Mouse (Mus musculus) CH12.LX (cell line): ENCODE measurements around the gene Lypd4. TPM values are rescaled to one million over a fixed set of nuclear protein-coding genes. Genes with fewer than 3 reads are reported as not detected.

ENCODE experiments used
- DNase-seq: peaks from one replicate; pipeline ENCODE4 v3.0.0-alpha.2; 2013; ENCODE audit errors: extremely low read depth
- H3K27ac ChIP-seq: 2 replicates; pipeline ENCODE4 v1.5.1; 2012; ENCODE audit warnings: low read depth, mild to moderate bottlenecking, control low read depth, moderate library complexity; ENCODE audit not compliant: insufficient read depth
- H3K27me3 ChIP-seq: replicated peaks from 2 replicates; pipeline ENCODE3; 2012; ENCODE audit warnings: inconsistent platforms
- H3K36me3 ChIP-seq, 2 experiments: replicated peaks in 1 of 2; 2 replicates each; pipeline versions ENCODE3 to v1.6.1; 2012; ENCODE audit warnings: inconsistent platforms in 1 of 2, low read length in 1 of 2, mild to moderate bottlenecking in 1 of 2, mixed read lengths in 1 of 2, moderate library complexity in 1 of 2; ENCODE audit not compliant: control insufficient read depth in 1 of 2, insufficient read depth in 1 of 2
- H3K4me1 ChIP-seq, 2 experiments: 2 replicates each; pipeline ENCODE4 v1.6.1; 2012; ENCODE audit warnings: inconsistent platforms in 1 of 2, moderate library complexity in 1 of 2; ENCODE audit not compliant: insufficient read depth in 2 of 2, control insufficient read depth in 1 of 2
- H3K4me2 ChIP-seq: 2 replicates; pipeline ENCODE4 v1.6.1; 2012; ENCODE audit warnings: low read depth, mild to moderate bottlenecking, control low read depth; ENCODE audit not compliant: poor library complexity, insufficient read depth, severe bottlenecking
- H3K4me3 ChIP-seq, 3 experiments: fragments of 150-350 bp in 1 of 3; sonication (generic) in 1 of 3; replicated peaks in 1 of 3; 2 replicates each; pipeline versions ENCODE3 to v1.5.1; 2011 to 2012; ENCODE audit warnings: low read depth in 2 of 3, low read length in 2 of 3, mild to moderate bottlenecking in 2 of 3, moderate library complexity in 2 of 3, control low read depth in 1 of 3, improper control_type of control experiment in 1 of 3, inconsistent platforms in 1 of 3, mixed read lengths in 1 of 3; ENCODE audit not compliant: poor library complexity in 1 of 3
- H3K79me2 ChIP-seq: replicated peaks from 2 replicates; pipeline ENCODE4 v1.6.1; 2012; ENCODE audit warnings: mild to moderate bottlenecking, moderate library complexity; ENCODE audit not compliant: control insufficient read depth, poor library complexity, insufficient read depth, severe bottlenecking; ENCODE audit errors: extremely low read depth
- H3K9ac ChIP-seq: 2 replicates; pipeline ENCODE4 v1.6.1; 2012; ENCODE audit warnings: low read depth, mild to moderate bottlenecking, control low read depth, moderate library complexity; ENCODE audit not compliant: insufficient read depth
- H3K9me3 ChIP-seq: replicated peaks from 2 replicates; pipeline ENCODE3; 2012; ENCODE audit warnings: low read length, inconsistent platforms, mixed read lengths
- BHLHE40 ChIP-seq: IDR thresholded peaks from 2 replicates; pipeline ENCODE4 v1.6.1; 2011; ENCODE audit warnings: mild to moderate bottlenecking, low read depth, low read length, improper control_type of control experiment
- CHD1 ChIP-seq: IDR thresholded peaks from 2 replicates; pipeline ENCODE4 v1.6.1; 2012; ENCODE audit warnings: low read depth, low read length, improper control_type of control experiment, inconsistent platforms
- CHD2 ChIP-seq: IDR thresholded peaks from 2 replicates; pipeline ENCODE4 v1.6.1; 2011; ENCODE audit warnings: low read length, improper control_type of control experiment
- CTCF ChIP-seq, 2 experiments: IDR thresholded peaks in 1 of 2; conservative IDR thresholded peaks in 1 of 2; 2 replicates each; pipeline ENCODE4 v1.5.1; 2011 to 2012; ENCODE audit warnings: low read depth in 2 of 2, low read length in 2 of 2, improper control_type of control experiment in 1 of 2, inconsistent platforms in 1 of 2, mild to moderate bottlenecking in 1 of 2, moderate library complexity in 1 of 2
- E2F4 ChIP-seq: IDR thresholded peaks from 2 replicates; pipeline ENCODE4 v1.6.1; 2011; ENCODE audit warnings: low read depth, low read length, improper control_type of control experiment; ENCODE audit not compliant: insufficient replicate concordance
- ELF1 ChIP-seq: IDR thresholded peaks from 2 replicates; pipeline ENCODE4 v1.6.1; 2014; ENCODE audit warnings: low read depth, mild to moderate bottlenecking, inconsistent platforms, low read length, improper control_type of control experiment
- ETS1 ChIP-seq: conservative IDR thresholded peaks from 2 replicates; pipeline ENCODE4 v1.6.1; 2012; ENCODE audit warnings: low read depth, mild to moderate bottlenecking, inconsistent platforms, low read length, improper control_type of control experiment, moderate library complexity
- JUN ChIP-seq: IDR thresholded peaks from 2 replicates; pipeline ENCODE4 v1.6.1; 2011; ENCODE audit warnings: low read depth, mild to moderate bottlenecking, low read length, improper control_type of control experiment, moderate library complexity; ENCODE audit not compliant: insufficient read depth
- MAFK ChIP-seq: IDR thresholded peaks from 2 replicates; pipeline ENCODE4 v1.6.1; 2011; ENCODE audit warnings: low read length, improper control_type of control experiment; ENCODE audit not compliant: insufficient replicate concordance
- MAX ChIP-seq: IDR thresholded peaks from 2 replicates; pipeline ENCODE4 v1.6.1; 2011; ENCODE audit warnings: low read length, improper control_type of control experiment
- MAZ ChIP-seq: IDR thresholded peaks from 2 replicates; pipeline ENCODE4 v1.6.1; 2012; ENCODE audit warnings: low read depth, mild to moderate bottlenecking, inconsistent platforms, low read length, improper control_type of control experiment, moderate library complexity
- MYC ChIP-seq: IDR thresholded peaks from 2 replicates; pipeline ENCODE4 v1.6.1; 2011; ENCODE audit warnings: low read depth, mild to moderate bottlenecking, improper control_type of control experiment, low read length
- NELFE ChIP-seq: IDR thresholded peaks from 2 replicates; pipeline ENCODE4 v1.6.1; 2011; ENCODE audit warnings: low read depth, low read length, improper control_type of control experiment
- NRF1 ChIP-seq: IDR thresholded peaks from 2 replicates; pipeline ENCODE4 v1.6.1; 2014; ENCODE audit warnings: low read depth, mild to moderate bottlenecking, inconsistent platforms, low read length, improper control_type of control experiment, moderate library complexity
- POLR2A ChIP-seq: IDR thresholded peaks from 2 replicates; pipeline ENCODE4 v1.6.1; 2011; ENCODE audit warnings: low read depth, mild to moderate bottlenecking, improper control_type of control experiment, low read length
- RAD21 ChIP-seq: IDR thresholded peaks from 2 replicates; pipeline ENCODE4 v1.6.1; 2011; ENCODE audit warnings: low read depth, mild to moderate bottlenecking, low read length, improper control_type of control experiment, moderate library complexity
- RCOR1 ChIP-seq: conservative IDR thresholded peaks from 2 replicates; pipeline ENCODE4 v1.6.1; 2012; ENCODE audit warnings: low read depth, mild to moderate bottlenecking, inconsistent platforms, low read length, improper control_type of control experiment
- SIN3A ChIP-seq: IDR thresholded peaks from 2 replicates; pipeline ENCODE4 v1.6.1; 2012; ENCODE audit warnings: low read length, improper control_type of control experiment, inconsistent platforms
- SMC3 ChIP-seq: IDR thresholded peaks from 2 replicates; pipeline ENCODE4 v1.6.1; 2011; ENCODE audit warnings: low read depth, low read length, improper control_type of control experiment
- TBP ChIP-seq: conservative IDR thresholded peaks from 2 replicates; pipeline ENCODE4 v1.6.1; 2011; ENCODE audit warnings: low read depth, low read length, improper control_type of control experiment
- TCF12 ChIP-seq: IDR thresholded peaks from 2 replicates; pipeline ENCODE4 v1.6.1; 2014; ENCODE audit warnings: low read depth, mild to moderate bottlenecking, inconsistent platforms, low read length, improper control_type of control experiment
- UBTF ChIP-seq: IDR thresholded peaks from 2 replicates; pipeline ENCODE4 v1.6.1; 2012; ENCODE audit warnings: low read depth, mild to moderate bottlenecking, inconsistent platforms, low read length, improper control_type of control experiment, moderate library complexity
- USF1 ChIP-seq: IDR thresholded peaks from 2 replicates; pipeline ENCODE4 v1.6.1; 2014; ENCODE audit warnings: low read depth, mild to moderate bottlenecking, inconsistent platforms, low read length, improper control_type of control experiment
- ZKSCAN1 ChIP-seq: IDR thresholded peaks from 2 replicates; pipeline ENCODE4 v1.6.1; 2012; ENCODE audit warnings: low read depth, inconsistent platforms, low read length, improper control_type of control experiment, borderline replicate concordance
- ZMIZ1 ChIP-seq: IDR thresholded peaks from 2 replicates; pipeline ENCODE4 v1.6.1; 2012; ENCODE audit warnings: low read depth, mild to moderate bottlenecking, inconsistent platforms, low read length, improper control_type of control experiment
- dilution Hi-C: fragments of 300-500 bp; cut with MboI; formaldehyde crosslinking; loops from 2 replicates; pipeline ENCODE4 v1.14.3; 2020; ENCODE audit warnings: low sequenced_read_pairs; ENCODE audit not compliant: extremely low pct_unique_long_range_greater_than_20kb, extremely low pct_ligation_motif_present
- in situ Hi-C: fragments of 300-500 bp; cut with MboI; formaldehyde crosslinking; loops from 3 replicates; pipeline ENCODE4 v1.14.3; 2019; ENCODE audit warnings: low sequenced_read_pairs, low pct_ligation_motif_present, low pct_unique_long_range_greater_than_20kb, mixed read lengths
- polyA plus RNA-seq: library from polyadenylated mRNA; unstranded; fragments of >175 nt; gene quantifications from 2 replicates; pipeline ENCODE4 v1.2.1, GENCODE M21; 2012; ENCODE audit warnings: low read depth; ENCODE audit not compliant: insufficient read length
- total RNA-seq, 2 experiments: library from RNA; depleted of rRNA; stranded (reverse); fragments of 300-350 nt in 1 of 2; fragments of >200 nt in 1 of 2; gene quantifications; 2 replicates each; pipeline ENCODE4 v1.2.3; 2012 to 2014

Gene Lypd4
- total and polyA plus RNA-seq, 3 experiments, result not detected

DNA sequence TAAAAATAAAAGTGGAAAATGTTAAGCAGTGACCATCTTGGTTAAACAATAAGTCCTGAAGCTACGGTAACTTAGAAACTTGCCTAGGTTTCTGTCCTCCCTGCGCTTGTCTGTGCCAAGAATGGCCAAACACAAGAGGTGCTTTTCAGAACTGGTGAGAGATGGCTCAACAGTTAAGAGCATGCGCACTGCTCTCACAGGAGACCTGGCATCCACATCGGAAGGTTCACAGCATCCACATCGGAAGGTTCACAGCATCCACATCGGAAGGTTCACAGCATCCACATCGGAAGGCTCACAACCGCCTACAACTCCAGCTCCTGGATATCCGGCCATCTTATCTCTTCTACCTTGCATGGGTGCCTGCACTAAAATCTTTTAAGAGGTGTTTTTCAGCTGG lies 24.6 kb downstream of the Lypd4 start:
- no peak for DNase-seq
- Histone ChIP-seq H3K4me1 (peaks cover 21 to 62% of the 10 kb centered on the region in 2 experiments), H3K4me2 (no peak overlapping the region), H3K27ac (no peak overlapping the region), H3K9me3 (no peaks in the 10 kb centered on the region), H3K4me3 (no peak overlapping the region), H3K79me2 (no peaks in the 10 kb centered on the region), H3K9ac (no peak overlapping the region), H3K36me3 (no peaks in the 10 kb centered on the region), H3K27me3 (no peaks in the 10 kb centered on the region)
- no peak for TF ChIP-seq BHLHE40
- no peak for TF ChIP-seq CHD1
- TF ChIP-seq TBP, result no peak
- TF ChIP-seq MAX, result no peak
- TF ChIP-seq ZKSCAN1, result no peak
- TF ChIP-seq POLR2A, result no peak
- TF ChIP-seq CTCF (conservative IDR thresholded peaks at IDR 0.05 in 1 of 2, IDR thresholded peaks at IDR 0.05 in 1 of 2; ENCODE audit: low read depth in 2 of 2, low read length in 2 of 2), result no peak
- no peak for TF ChIP-seq SMC3
- no peak for TF ChIP-seq NRF1
- TF ChIP-seq SIN3A, result no peak
- TF ChIP-seq ELF1, result no peak
- TF ChIP-seq TCF12, result no peak
- TF ChIP-seq E2F4, result no peak
- no peak for TF ChIP-seq NELFE
- TF ChIP-seq RCOR1, result no peak
- no peak for TF ChIP-seq ETS1
- TF ChIP-seq MAFK, result no peak
- TF ChIP-seq JUN, result no peak
- no peak for TF ChIP-seq USF1
- TF ChIP-seq MAZ, result no peak
- dilution Hi-C loops (no loop called here), in situ Hi-C loops (loop anchor here (5.0 kb wide), 2 partner anchors 37 to 117 kb away; partner anchors contain the start of gene Rps19)

DNA sequence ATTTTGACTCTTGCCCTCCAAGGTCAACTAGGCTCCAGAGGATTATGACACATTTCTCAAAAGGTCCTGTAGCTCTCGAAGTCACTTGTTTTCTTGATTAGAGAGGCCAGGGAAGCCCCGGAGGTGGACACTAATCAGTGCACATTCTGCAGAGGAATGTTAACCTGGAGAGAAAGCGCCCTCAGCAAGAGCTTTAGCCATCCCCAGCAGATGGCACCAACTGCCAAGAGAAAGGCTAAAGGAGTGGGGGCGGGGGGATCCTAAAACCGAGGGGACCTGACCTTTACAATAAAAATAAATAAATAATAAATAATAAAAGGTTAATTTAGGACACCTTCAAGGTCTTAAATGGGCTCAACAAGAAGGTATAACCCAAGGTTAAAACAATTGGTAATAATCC lies 25.6 kb downstream of the Lypd4 start:
- Histone ChIP-seq H3K27ac (no peak overlapping the region), H3K4me1 (peaks cover 22 to 66% of the 10 kb centered on the region in 2 experiments), H3K79me2 (no peaks in the 10 kb centered on the region), H3K27me3 (no peaks in the 10 kb centered on the region), H3K9ac (no peak overlapping the region), H3K9me3 (no peaks in the 10 kb centered on the region), H3K4me2 (no peak overlapping the region), H3K4me3 (no peak overlapping the region), H3K36me3 (no peaks in the 10 kb centered on the region)
- dilution Hi-C loops, result no loop called here
- in situ Hi-C loops, result no loop called here
- no peak for TF ChIP-seq UBTF
- no peak for TF ChIP-seq SIN3A
- TF ChIP-seq RAD21, result peak; percentile 58
- no peak for TF ChIP-seq MYC
- TF ChIP-seq NELFE, result no peak
- peak; percentile 47; the same call in 1 of the 2 replicates for TF ChIP-seq CHD2
- no peak for TF ChIP-seq ZMIZ1
- 0 out of 2 replicates have a peak, but pooled peaks have one; percentile 33 for TF ChIP-seq MAZ
- TF ChIP-seq RCOR1, result no peak
- TF ChIP-seq CTCF (conservative IDR thresholded peaks at IDR 0.05 in 1 of 2, IDR thresholded peaks at IDR 0.05 in 1 of 2; ENCODE audit: low read depth in 2 of 2, low read length in 2 of 2), result peak in 1 of 2 experiments; percentile 65; a peak in 2 of 4 replicates
- TF ChIP-seq SMC3, result peak; percentile 54
- DNase-seq, result no peak
